Mouse (Mus musculus): Measurements from ENCODE around the gene Zscan22. TPM values are rescaled to one million over a fixed set of nuclear protein-coding genes. Genes with fewer than 3 reads are reported as not detected.
"Not testable (repeated sequence)": the region's sequence is repeated elsewhere in the genome, so short reads cannot be mapped to it uniquely, and the experiment has no call there.

Zscan22 gene
- polyA plus RNA-seq, 1 experiment from 2014 or later = 26.4 TPM

DNA sequence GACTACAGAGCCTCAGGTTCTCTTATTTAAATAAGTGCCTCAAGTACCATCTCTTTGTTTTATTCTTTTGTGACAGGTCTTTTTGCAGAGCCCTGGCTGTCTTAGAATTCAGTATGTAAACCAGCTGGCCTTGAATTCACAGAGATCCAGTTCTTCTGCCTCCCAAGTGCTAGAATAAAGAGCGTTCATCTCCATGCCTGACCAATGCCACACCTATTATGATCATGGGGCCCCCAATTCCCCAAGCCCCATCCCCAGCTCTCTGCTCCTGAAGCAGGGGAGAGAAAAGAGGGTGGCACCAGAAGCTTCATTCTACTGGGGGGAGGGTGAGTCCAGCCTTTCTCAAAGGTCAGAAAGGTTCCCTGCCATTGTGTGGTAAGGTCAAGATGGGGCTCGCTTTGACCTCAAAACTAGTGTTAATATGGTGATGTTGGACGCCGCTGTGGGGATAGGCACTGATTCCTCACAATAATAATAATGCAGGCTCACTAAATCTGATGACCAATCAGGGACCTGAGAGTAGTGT, 36.1 kb downstream of the Zscan22 start:
- 0 out of 2 replicates have a peak, but pooled peaks cover under 1% of the 10 kb centered on the region for H3K27me3 ChIP-seq (ENCODE audit: control insufficient read depth, insufficient read depth, low read length)
- WGBS = 82% methylated on average over 4 of the region's 4 CpGs
- H3K4me1 ChIP-seq (ENCODE audit: control insufficient read depth, insufficient read depth, low read length) = no peaks in the 10 kb centered on the region
- H3K4me3 ChIP-seq (ENCODE audit: low read depth, low read length) = no peak overlapping the region
- DNase-seq (ENCODE audit: low spot score) = no peak
- no peak for ATAC-seq (replicated peaks; ENCODE audit: insufficient number of reproducible peaks, low FRiP score, low TSS enrichment, low read depth)
- H3K27ac ChIP-seq (replicated peaks; ENCODE audit: low read depth, low read length) = no peak overlapping the region
- no peak overlapping the region for H3K9ac ChIP-seq (replicated peaks; ENCODE audit: low read length)
- H3K36me3 ChIP-seq (replicated peaks; ENCODE audit: control insufficient read depth, insufficient read depth, low read depth, low read length) = no peaks in the 10 kb centered on the region
- H3K9me3 ChIP-seq (replicated peaks; ENCODE audit: control insufficient read depth, low read length) = no peaks in the 10 kb centered on the region
- H3K4me2 ChIP-seq (ENCODE audit: low read depth, low read length) = no peak overlapping the region

GRCm38 (mm10) chr7:12934808-12935207, 37.2 kb downstream of the Zscan22 start:
- Histone ChIP-seq H3K4me1 (ENCODE audit: control insufficient read depth, insufficient read depth, low read length) (no peaks in the 10 kb centered on the region), H3K9me3 (replicated peaks; ENCODE audit: control insufficient read depth, low read length) (no peaks in the 10 kb centered on the region), H3K36me3 (replicated peaks; ENCODE audit: control insufficient read depth, insufficient read depth, low read depth, low read length) (no peaks in the 10 kb centered on the region), H3K27ac (replicated peaks; ENCODE audit: low read depth, low read length) (no peak overlapping the region), H3K9ac (replicated peaks; ENCODE audit: low read length) (no peak overlapping the region), H3K4me3 (ENCODE audit: low read depth, low read length) (no peak overlapping the region), H3K4me2 (ENCODE audit: low read depth, low read length) (no peak overlapping the region), H3K27me3 (ENCODE audit: control insufficient read depth, insufficient read depth, low read length) (no peaks in the 10 kb centered on the region)
- DNase-seq (ENCODE audit: low spot score) (no peak), ATAC-seq (replicated peaks; ENCODE audit: insufficient number of reproducible peaks, low FRiP score, low TSS enrichment, low read depth) (no peak)
- WGBS = 76% methylated on average over 3 of the region's 3 CpGs

DNA sequence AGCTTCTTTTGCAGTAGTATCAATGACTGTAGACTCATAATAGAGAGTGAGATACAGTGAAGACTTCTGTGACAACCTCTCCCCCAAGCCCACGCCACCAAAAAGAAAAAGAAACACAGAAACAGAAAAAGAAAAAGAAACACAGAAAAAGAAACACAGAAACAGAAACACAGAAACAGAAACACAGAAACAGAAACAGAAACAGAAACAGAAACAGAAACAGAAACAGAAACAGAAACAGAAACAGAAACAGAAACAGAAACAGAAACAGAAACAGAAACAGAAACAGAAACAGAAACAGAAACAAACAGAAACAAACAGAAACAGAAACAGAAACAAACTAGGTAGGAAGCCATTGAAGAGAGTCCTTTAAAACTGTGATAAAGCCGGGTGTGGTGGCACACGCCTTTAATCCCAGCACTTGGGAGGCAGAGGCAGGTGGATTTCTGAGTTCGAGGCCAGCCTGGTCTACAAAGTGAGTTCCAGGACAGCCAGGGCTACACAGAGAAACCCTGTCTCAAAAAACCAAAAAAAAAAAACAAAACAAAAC, 39.7 kb downstream of the Zscan22 start:
- not testable (repeated sequence) for H3K4me2 ChIP-seq (ENCODE audit: low read depth, low read length); DNase-seq (ENCODE audit: low spot score); H3K36me3 ChIP-seq (replicated peaks; ENCODE audit: control insufficient read depth, insufficient read depth, low read depth, low read length); H3K9ac ChIP-seq (replicated peaks; ENCODE audit: low read length); H3K4me3 ChIP-seq (ENCODE audit: low read depth, low read length); H3K27ac ChIP-seq (replicated peaks; ENCODE audit: low read depth, low read length); H3K27me3 ChIP-seq (ENCODE audit: control insufficient read depth, insufficient read depth, low read length); ATAC-seq (replicated peaks; ENCODE audit: insufficient number of reproducible peaks, low FRiP score, low TSS enrichment, low read depth); H3K9me3 ChIP-seq (replicated peaks; ENCODE audit: control insufficient read depth, low read length); H3K4me1 ChIP-seq (ENCODE audit: control insufficient read depth, insufficient read depth, low read length)
- WGBS = 91% methylated on average over 3 of the region's 4 CpGs

DNA sequence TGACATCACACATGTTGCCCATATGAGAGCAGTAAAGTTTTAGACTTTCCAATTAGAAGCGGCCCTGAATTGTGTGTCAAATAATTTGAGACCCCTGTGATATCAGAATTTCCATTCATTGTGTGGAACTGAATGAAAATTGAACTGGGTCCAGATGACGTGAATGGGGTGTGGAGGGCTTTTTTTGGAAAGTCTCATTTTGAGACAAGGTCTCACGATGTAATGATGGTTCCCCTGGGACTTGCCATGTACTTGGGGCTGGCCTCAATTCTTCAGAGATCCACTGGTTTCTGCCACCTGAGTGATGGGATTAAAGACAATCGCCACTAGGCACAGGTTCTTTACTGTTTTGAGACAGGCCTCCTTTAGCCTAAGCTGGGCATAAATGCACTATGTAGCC, 43.0 kb downstream of the Zscan22 start:
- DNase-seq (ENCODE audit: low spot score) (no peak), ATAC-seq (replicated peaks; ENCODE audit: insufficient number of reproducible peaks, low FRiP score, low TSS enrichment, low read depth) (no peak)
- Histone ChIP-seq H3K9me3 (replicated peaks; ENCODE audit: control insufficient read depth, low read length) (no peaks in the 10 kb centered on the region), H3K9ac (replicated peaks; ENCODE audit: low read length) (no peak overlapping the region), H3K36me3 (replicated peaks; ENCODE audit: control insufficient read depth, insufficient read depth, low read depth, low read length) (no peaks in the 10 kb centered on the region), H3K4me1 (ENCODE audit: control insufficient read depth, insufficient read depth, low read length) (no peaks in the 10 kb centered on the region), H3K27me3 (ENCODE audit: control insufficient read depth, insufficient read depth, low read length) (no peaks in the 10 kb centered on the region), H3K4me3 (ENCODE audit: low read depth, low read length) (no peak overlapping the region), H3K4me2 (ENCODE audit: low read depth, low read length) (no peak overlapping the region), H3K27ac (replicated peaks; ENCODE audit: low read depth, low read length) (no peak overlapping the region)
- WGBS = 85% methylated on average over 4 of the region's 4 CpGs

- Histone ChIP-seq H3K4me1 (ENCODE audit: control insufficient read depth, insufficient read depth, low read length) (no peaks in the 10 kb centered on the region), H3K4me3 (ENCODE audit: low read depth, low read length) (no peak overlapping the region), H3K9ac (replicated peaks; ENCODE audit: low read length) (no peak overlapping the region), H3K36me3 (replicated peaks; ENCODE audit: control insufficient read depth, insufficient read depth, low read depth, low read length) (no peaks in the 10 kb centered on the region), H3K4me2 (ENCODE audit: low read depth, low read length) (no peak overlapping the region), H3K9me3 (replicated peaks; ENCODE audit: control insufficient read depth, low read length) (no peaks in the 10 kb centered on the region), H3K27me3 (ENCODE audit: control insufficient read depth, insufficient read depth, low read length) (no peaks in the 10 kb centered on the region), H3K27ac (replicated peaks; ENCODE audit: low read depth, low read length) (no peak overlapping the region)
- ATAC-seq (replicated peaks; ENCODE audit: insufficient number of reproducible peaks, low FRiP score, low TSS enrichment, low read depth) (no peak), DNase-seq (ENCODE audit: low spot score) (peak; percentile 20)
These were observed 45.9 kb downstream of the Zscan22 start for GRCm38 (mm10) chr7:12943488-12943887.

- no peaks in the 10 kb centered on the region for H3K9me3 ChIP-seq (replicated peaks; ENCODE audit: control insufficient read depth, low read length)
- H3K4me1 ChIP-seq (ENCODE audit: control insufficient read depth, insufficient read depth, low read length) = no peaks in the 10 kb centered on the region
- peak overlapping the region; percentile 38 for H3K4me3 ChIP-seq (ENCODE audit: low read depth, low read length)
- H3K27me3 ChIP-seq (ENCODE audit: control insufficient read depth, insufficient read depth, low read length) = no peaks in the 10 kb centered on the region
- H3K4me2 ChIP-seq (ENCODE audit: low read depth, low read length) = peak overlapping the region; percentile 66
- H3K36me3 ChIP-seq (replicated peaks; ENCODE audit: control insufficient read depth, insufficient read depth, low read depth, low read length) = no peaks in the 10 kb centered on the region
- H3K27ac ChIP-seq (replicated peaks; ENCODE audit: low read depth, low read length) = peak overlapping the region; percentile 63
- WGBS = 8% methylated on average over 35 of the region's 35 CpGs
- peak; percentile 97 for ATAC-seq (replicated peaks; ENCODE audit: insufficient number of reproducible peaks, low FRiP score, low TSS enrichment, low read depth)
- DNase-seq (ENCODE audit: low spot score) = peak; percentile 99
- peak overlapping the region; percentile 67 for H3K9ac ChIP-seq (replicated peaks; ENCODE audit: low read length)
These were observed 51.6 kb downstream of the Zscan22 start for GRCm38 (mm10) chr7:12949032-12949871.

- WGBS = 7% methylated on average over 16 of the region's 16 CpGs
- no peaks in the 10 kb centered on the region for H3K36me3 ChIP-seq (replicated peaks; ENCODE audit: control insufficient read depth, insufficient read depth, low read depth, low read length)
These were observed 52.2 kb downstream of the Zscan22 start for GRCm38 (mm10) chr7:12949872-12950229.

DNA sequence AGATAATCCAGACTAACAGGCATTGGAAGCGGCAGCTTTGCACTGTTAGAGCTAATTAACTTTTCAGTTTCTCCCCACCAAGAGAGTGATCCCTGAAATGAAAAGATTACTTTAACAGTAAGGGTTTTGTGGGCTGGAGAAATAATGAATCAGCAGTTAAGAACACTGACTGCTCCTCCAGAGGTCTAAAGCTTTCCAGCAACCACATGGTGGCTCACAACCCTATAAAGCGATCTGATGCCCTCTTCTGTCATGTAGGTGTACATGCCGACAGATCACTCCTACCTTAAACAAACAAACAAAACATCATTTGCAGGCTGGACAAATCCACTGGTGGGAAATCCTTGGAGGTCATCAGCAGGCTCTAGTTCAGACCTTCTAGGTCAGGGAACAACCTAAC, 57.3 kb downstream of the Zscan22 start:
- H3K4me1 ChIP-seq (ENCODE audit: control insufficient read depth, insufficient read depth, low read length) = no peaks in the 10 kb centered on the region
- H3K27me3 ChIP-seq (ENCODE audit: control insufficient read depth, insufficient read depth, low read length) = no peaks in the 10 kb centered on the region
- 64% methylated on average over 3 of the region's 3 CpGs for WGBS
- H3K4me2 ChIP-seq (ENCODE audit: low read depth, low read length) = no peak overlapping the region
- H3K9me3 ChIP-seq (replicated peaks; ENCODE audit: control insufficient read depth, low read length) = no peaks in the 10 kb centered on the region
- ATAC-seq (replicated peaks; ENCODE audit: insufficient number of reproducible peaks, low FRiP score, low TSS enrichment, low read depth) = no peak
- no peaks in the 10 kb centered on the region for H3K36me3 ChIP-seq (replicated peaks; ENCODE audit: control insufficient read depth, insufficient read depth, low read depth, low read length)
- no peak overlapping the region for H3K9ac ChIP-seq (replicated peaks; ENCODE audit: low read length)
- no peak for DNase-seq (ENCODE audit: low spot score)
- H3K27ac ChIP-seq (replicated peaks; ENCODE audit: low read depth, low read length) = no peak overlapping the region
- no peak overlapping the region for H3K4me3 ChIP-seq (ENCODE audit: low read depth, low read length)

More at GRCm38 (mm10) chr7:12949872-12950229, 52.2 kb downstream of the Zscan22 start:
- Histone ChIP-seq H3K4me1 (ENCODE audit: control insufficient read depth, insufficient read depth, low read length) (no peaks in the 10 kb centered on the region), H3K4me2 (ENCODE audit: low read depth, low read length) (peak overlapping the region; percentile 66), H3K4me3 (ENCODE audit: low read depth, low read length) (peak overlapping the region; percentile 38), H3K9ac (replicated peaks; ENCODE audit: low read length) (peak overlapping the region; percentile 67), H3K27me3 (ENCODE audit: control insufficient read depth, insufficient read depth, low read length) (no peaks in the 10 kb centered on the region), H3K27ac (replicated peaks; ENCODE audit: low read depth, low read length) (peak overlapping the region; percentile 63), H3K9me3 (replicated peaks; ENCODE audit: control insufficient read depth, low read length) (no peaks in the 10 kb centered on the region)
- ATAC-seq (replicated peaks; ENCODE audit: insufficient number of reproducible peaks, low FRiP score, low TSS enrichment, low read depth) = no peak
- DNase-seq (ENCODE audit: low spot score) = no peak

All from embryonic facial prominence, embryonic 11.5 days (tissue).